Mouse (Mus musculus): ENCODE data around the gene Esrra.

Gene Esrra

DNA sequence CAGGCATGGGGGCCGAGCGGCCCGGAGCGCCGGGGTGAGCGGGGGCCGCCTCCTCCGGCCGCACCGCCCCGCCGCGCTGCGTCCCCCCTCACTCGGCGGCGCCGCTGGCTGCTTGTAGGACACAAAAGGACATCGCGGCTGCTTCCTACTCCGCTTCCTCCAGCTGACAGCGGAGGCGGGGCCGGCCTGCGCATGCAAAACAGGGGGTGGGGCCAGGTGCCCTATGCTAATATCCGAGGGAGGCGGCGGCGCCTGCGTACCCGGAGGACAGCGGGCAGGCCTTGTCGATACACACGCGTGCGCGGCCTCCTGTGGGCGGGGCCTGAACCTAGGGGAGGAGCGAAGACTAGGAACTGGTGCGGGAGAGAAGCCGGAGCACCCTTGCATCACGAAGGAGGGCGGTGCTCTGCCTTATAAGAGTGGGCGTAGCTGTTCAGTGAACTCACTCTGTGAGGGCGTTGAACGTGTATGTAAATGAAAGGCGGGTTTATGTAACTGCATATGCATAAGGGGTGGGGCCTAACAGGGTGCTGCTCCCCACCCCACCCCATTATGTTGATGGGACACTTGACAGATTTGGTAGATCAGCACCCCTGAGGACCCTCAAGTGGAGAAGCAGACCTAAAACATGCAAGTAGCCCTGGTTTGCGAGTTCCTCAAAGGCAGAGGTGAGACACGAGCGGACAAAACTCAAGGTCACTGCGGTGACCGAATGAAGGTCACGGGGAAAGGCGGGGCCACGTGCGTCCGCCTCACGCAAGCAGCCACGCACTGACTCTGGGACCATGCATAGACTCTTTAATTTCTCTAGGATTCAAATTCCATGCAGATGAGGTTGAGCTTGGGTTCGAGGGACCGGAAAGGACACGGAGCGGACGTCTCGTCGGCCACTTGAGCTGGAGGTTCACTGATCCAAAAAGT is at the start of gene Esrra:
Gene Esrra (minus strand): TSS at position 167 of the 921 bp plus-strand sequence.
- peak; percentile 99 for DNase-seq

DNA sequence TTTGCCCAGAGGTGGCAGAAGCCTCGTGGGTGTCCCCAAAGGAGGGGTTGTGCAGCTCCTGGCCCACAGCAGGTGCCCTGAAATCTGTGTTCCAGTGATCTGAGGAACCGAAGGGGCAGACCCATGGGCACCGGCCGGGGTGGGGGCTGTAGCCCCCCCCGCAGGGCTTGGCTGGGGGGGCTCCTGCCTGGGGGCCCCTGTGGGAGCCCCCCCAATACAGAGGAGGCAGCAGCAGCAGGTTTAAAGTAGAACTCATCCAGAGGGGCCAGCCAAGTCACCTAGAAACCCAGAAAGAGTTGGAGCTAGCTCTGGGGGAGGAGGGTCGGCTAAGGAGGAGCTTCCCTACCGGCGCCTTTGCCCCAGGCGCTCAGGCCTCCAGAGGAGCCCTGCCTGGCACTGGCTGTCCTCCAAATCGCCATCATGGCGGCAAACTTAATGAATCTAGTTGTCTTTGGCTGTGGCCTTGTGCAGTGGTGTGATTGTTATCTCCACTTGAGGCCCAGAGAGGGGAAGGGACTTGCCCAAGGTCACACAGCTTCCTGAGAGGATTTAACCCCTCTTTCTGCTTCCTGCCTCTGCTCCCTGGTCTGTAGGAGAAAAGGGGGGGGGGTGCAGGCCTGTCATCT is 49.0 kb upstream of the Esrra start:
- DNase-seq = peak; percentile 48

DNA sequence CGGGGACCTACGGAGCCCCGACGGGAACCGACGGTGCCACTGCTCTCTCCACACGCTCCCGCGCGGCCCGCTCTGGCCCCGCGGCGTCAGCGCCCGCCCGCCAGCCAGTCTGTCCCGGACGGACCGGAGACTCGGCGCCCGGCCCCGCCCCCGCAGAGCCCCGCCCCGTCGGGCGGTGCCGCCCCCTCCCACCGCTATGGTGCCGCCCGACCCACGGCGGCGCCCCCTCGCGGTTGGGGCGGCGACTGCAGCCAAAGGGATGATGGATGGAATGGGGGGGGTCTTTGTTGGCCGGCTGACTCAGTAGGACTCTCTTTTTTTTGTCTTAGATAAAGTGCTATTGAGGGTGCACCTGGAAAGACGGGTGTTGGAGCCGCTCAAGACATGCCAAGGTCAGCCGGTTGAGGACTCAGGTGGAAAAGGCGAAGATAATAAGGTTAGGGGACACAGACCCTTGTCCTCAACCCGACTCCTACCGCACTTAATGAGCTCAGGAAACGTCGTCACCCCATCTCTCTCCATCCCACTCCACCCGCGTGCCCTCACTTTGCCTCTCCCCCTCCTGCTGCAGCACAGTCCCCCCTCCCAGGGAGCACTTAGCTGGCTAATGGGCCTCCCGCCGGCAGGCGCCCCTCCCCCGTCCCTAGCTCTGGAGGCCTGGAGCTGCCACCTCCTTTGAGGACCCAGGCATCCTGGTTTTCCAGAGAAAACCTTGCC is 48.2 kb upstream of the Esrra start:
- peak; percentile 78 for DNase-seq

DNA sequence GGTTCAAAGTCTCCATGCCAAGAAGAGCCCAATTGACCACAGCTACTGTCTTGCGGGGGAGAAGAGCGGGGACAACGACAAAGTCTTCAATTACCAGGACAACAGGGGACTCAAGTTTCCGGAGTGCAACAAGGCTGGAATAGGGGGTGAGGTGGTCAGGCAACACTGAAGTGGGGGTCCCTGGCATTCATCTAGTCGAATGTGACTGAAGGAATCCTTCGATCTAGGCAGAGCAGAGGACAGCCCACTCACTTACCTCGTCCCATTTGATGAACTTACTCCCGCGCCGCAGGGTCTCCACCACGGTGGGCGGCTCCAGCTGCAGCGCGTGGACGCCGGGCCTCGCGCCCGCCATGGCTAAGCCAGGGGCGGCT is 47.7 kb upstream of the Esrra start:
- no peak for DNase-seq

DNA sequence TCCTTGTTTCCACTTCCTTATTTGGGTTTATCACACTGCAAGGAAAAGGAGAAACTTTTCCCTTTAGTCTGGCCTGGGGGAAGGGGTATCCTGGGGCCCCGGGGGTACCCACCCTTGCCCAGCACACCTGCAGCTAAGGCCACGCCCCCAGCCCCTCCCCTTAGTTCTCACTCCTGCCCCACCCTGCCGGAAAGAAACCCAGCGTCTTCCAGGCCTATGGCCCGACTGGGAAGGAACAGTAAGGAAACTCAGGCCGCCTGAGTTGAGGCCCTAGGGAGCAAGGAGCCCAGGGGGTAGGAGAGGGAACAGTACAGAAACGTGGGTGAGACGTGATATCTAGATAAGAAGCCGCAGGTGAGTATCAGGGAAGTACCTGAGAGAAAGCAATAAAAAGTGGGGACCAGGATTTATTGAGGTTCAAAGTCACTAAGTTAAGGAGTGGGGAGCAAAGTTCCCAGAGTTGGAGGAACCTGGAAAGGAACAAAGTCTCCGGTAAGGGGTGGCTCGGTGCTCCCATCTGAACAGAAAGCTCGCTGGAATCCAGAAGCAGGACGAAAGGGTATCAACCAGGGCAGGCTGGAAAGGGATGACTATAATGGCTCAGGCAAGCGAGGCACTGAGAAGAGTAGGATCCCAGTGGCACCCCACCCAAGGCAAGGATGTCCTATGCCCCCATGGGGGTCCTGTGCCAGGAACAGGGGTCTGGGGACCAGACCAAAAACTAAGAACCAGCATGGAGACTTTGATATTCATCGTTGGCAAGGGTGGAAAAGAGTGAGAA is 47.1 kb upstream of the Esrra start:
- no peak for DNase-seq

DNA sequence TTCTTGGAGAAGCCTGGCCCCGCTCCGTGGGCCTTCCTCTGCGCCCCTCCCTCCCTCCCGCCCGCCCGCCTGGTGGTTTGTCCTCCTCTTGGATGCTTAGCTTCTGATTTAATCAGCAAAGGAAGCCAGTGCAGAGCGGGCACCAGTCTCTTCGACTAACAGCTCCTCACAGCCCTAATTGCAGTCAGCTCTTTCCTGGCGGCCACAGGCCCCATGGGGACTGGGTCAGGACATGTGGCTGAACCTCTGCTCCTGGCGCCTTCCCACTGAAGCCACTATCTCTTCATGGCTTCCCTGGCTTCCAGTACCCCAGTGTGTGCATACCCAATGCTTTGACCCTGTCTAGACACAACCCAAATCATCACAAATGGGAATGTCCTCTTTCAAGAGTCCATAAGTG is 34.8 kb upstream of the Esrra start:
- no peak for DNase-seq

DNA sequence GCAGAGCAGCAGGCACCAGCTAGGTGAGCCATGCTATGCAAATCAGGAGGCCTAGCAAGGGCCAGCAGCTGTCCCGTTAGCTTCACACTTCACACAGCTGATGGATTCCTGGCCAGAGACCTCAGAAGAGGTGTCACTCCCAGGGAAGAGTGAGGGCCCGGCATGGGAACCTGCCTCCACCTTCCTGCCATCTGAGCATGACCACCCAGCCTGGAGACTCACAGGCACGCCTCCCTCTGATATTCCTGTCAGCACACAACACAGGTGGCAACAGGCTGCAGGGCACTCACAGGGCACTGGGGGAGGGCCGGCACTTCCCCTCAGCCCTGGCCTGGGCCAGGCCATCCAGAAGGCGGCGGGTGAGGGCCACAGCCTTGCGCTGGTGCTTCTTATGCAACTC is 33.8 kb upstream of the Esrra start:
- no peak for DNase-seq

DNA sequence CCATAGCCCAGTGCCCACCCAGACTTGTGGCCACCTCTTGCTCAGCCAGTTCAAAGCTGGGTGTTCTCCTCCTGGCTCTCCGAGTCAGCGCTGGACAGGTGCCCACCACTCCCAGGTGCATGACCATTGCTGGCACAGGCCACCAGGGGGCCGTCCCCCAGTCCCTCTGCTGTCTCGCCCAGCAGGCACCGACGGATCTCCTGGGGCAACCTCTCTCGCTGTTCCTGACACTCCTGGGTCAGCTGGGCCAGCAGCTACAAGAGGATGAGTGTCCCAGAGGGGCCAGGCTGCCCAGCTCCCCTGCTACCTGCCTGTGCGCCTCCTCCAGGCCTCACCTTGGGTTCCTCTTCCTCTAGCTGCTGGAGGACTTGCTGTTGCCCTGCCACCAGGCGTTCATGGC is 32.4 kb upstream of the Esrra start:
- DNase-seq = peak; percentile 42

DNA sequence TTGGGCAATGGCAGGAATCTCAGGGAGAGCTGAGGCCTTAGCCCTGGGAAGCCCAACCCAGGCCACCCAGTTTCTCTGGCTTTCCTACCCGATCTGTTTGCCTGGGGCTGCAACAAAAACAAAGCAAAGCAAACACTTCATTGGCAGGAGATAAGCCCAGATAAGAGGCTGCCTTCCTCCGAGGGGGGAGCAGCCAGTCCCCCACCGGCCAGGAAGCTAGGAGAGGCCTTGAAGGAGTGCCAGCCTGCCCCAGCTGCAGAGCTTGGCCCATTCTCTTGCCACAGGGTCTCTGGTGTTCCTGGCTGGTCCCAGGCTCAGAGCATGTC is 31.1 kb upstream of the Esrra start:
- no peak for DNase-seq

DNA sequence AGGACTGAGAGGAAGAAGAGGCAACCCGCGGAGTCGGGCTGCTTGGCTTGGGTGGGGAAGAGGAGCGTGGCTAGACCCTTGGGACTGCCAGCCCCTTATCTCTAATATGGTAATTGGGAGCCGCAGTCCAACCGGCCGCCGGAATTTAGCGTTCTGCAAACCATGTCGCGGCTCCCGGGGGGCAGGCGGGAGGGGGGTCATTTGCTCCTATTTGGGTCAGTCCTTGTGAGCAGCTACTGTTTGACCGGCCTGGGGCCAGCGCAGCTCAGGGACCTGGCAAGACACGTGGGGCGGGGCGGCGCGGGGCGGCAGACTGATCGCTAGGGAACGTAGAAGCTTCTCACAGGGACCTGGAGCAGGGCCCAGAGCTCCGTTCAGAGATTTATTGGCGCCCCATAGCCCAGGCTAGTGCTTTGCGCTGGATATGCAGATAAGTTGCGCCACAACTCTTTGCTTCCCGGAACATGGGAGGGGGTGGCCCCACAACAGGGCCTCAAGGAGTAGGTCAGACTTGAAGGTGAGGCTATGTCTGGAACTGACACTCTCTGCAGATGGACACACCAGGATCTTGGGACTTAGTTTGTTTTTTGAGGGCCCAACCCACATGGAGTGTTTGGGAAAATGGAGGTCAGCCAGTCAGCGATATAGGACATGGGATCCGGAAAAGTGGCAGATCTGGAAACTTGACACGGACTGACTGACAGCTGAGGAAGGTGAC is 30.5 kb upstream of the Esrra start:
- peak; percentile 80 for DNase-seq

DNA sequence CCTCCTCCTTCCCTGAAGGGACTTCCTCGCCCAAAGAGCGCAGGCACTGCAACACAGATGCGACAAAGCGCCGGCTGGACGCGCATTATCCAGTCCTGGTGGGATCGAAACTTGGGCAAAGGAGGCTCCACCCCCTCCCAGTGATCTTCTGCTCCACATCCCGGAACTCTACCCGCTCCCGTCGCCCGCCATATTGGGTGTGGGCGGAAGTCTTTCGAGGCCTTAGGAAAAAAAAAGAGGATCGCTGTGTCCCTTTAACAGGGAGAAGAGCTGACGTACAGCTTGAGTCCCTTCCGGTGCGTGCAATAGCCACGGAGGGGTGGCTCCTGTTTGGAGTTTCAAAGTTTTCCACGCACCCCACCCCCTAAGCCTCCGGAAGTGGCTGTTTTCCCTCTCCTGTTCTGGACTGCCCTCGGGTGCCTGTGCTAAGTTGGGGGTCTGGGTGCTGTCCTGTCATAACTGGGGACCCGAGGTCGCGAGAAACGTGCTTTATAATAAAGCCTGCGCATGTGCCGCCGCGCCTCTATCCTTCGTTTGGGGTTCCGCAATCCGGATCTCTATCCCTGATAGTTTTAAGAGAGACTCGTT is 29.9 kb upstream of the Esrra start:
- peak; percentile 97 for DNase-seq

DNA sequence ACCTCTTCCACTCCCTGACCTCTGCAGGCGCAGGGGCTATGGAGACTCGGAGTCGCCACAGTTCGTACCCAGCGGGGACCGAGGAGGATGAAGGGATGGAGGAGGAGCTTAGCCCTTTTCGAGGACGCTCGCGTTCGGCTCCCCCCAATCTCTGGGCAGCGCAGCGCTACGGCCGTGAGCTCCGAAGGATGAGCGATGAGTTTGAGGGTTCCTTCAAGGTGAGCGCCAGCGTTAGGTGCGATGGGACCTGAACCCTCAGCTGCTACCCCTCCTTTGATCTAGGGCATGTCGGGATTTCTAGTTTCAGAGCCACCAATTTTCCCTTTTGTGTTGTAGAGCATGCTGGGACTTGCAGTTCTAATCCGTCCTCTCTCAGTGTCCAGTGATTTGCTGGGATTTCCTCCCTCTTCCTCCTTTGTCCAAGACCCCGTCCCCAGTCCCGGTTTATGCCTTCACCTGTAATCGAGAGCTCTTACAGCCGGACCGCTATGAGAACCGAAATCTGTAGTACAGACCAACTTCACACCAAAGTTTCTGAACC is 29.1 kb upstream of the Esrra start:
- peak; percentile 83 for DNase-seq

DNA sequence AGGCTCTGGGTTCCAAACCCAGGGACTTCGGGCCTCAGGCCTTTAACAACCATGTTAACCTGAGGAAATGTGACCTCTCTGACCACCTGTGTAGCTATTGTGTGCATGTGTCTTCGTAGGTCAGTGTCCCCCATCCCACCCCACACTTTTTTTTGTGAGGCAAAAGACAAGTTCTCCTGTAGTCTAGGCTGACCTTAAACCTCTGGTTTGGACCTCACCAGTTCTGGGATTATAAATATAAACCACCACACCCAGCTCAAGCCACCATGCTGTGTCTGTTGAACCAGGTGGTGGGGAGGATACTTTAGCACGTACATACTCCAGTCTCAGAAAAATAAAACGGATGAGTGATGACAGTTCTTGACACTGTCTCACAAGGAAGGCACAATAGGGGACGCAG is 28.3 kb upstream of the Esrra start:
- no peak for DNase-seq

DNA sequence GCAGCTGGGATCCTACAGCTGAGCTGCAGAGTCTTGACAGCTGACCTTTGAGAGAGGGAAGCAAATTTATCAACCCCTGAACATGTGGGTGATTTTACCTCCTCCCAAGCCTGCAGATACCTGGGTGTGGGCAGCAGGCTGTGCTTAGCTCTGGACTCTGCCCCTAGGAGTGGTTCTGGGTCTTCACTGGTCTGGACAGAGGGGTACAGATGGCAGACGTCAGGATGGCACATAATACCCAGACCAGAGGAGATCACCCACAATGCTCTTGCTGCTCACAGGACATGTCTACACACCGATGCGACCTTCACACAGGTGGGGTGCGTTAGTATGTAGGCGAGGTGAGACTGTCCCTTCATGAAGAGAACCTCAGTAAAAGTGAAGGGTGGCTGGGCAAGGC is 27.9 kb upstream of the Esrra start:
- no peak for DNase-seq

DNA sequence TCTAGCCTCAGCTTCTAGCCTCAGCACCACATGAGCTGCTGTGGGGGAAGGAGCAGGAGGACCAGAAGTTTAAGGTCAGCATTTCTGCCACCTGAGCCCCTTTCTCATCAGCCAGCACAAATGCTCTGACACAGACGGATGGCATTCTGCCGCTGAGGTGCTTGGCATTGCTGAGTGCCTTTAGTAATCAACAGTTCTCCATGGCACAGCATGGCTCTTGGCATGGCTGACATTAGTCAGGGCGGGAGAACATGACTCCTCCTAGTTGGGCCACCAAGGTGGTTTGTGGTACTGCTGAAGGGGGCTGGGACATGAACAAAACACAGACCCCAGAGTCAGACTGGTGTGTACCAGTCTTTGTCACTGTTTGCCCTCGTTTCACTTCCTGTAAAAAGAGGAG is 26.6 kb upstream of the Esrra start:
- no peak for DNase-seq

DNA sequence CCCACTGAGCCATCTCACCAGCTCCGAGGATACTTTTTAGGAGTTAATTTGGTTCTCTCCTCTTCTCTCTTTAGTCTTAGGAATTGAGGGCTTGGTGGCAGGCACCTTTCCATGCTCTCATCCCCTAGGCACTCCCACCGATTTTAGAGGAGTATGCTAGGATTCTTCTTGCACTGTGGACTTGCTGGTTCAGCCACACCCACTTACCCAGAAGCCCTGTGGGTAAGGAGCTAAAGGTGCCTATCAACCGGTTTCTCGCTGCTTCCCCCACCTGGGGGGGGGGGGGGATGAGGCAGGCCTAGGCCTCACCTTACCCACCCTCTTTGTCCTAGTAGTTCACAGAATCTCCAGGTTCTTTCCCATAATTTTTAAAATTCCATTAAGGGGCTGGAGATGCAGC is 26.1 kb upstream of the Esrra start:
- DNase-seq = no peak

DNA sequence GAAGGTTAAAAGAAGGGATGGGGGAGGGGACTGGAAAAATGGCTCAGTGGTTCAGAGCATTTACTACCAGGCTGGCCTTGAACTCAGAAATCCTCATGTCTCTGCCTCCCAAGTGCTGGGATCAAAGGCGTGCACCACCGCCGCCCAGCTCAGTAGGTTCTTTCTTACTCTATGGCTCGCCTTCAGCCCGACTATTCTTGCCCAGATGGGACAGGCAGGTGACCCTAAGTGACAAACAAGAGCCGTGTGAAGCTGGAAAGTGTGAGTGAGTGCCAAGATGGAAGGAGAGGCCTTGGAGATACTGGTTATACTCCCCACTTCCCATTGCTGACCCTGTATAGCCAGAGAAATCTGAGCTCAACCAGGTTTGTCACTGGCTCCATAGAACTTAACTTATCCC is 22.1 kb upstream of the Esrra start:
- no peak for DNase-seq

DNA sequence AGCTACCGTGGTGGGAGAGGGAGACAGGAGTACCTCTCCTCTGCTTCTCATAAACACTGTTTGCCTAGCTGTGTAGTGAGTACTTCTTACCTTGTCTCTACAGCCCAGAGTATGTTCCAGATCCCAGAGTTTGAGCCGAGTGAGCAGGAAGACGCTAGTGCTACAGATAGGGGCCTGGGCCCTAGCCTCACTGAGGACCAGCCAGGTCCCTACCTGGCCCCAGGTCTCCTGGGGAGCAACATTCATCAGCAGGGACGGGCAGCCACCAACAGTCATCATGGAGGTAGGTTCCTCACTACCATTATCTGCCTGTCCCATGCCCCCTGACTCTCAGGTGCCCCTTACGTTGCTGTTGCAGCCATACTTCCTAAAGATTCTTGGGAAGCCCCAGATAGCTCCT is 21.2 kb upstream of the Esrra start:
- no peak for DNase-seq

DNA sequence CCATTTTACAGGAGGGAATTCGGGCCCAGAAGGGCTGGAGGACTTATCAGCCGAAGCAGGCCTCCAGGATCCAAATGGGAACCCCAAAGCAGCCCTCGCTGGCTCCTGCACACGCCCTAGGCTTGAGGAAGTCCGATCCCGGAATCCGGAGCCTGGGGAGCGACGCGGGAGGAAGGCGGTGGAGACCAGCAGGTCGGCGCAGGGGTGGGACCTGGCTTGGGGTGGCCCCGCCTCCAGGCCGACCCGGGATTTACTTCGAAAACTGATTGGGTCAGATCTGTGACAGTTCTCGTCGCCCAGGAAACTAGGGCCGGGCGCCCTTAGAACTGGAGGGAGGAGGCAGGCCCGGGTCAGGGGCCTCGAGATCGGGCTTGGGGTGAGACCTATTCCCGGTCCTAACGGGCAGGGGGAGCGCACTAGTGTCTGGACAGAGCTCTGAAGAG is 20.7 kb upstream of the Esrra start, which contains the start of gene Gpr137:
Gene Gpr137 (minus strand): TSS at position 232 of the 443 bp plus-strand sequence.
- peak; percentile 95 for DNase-seq

DNA sequence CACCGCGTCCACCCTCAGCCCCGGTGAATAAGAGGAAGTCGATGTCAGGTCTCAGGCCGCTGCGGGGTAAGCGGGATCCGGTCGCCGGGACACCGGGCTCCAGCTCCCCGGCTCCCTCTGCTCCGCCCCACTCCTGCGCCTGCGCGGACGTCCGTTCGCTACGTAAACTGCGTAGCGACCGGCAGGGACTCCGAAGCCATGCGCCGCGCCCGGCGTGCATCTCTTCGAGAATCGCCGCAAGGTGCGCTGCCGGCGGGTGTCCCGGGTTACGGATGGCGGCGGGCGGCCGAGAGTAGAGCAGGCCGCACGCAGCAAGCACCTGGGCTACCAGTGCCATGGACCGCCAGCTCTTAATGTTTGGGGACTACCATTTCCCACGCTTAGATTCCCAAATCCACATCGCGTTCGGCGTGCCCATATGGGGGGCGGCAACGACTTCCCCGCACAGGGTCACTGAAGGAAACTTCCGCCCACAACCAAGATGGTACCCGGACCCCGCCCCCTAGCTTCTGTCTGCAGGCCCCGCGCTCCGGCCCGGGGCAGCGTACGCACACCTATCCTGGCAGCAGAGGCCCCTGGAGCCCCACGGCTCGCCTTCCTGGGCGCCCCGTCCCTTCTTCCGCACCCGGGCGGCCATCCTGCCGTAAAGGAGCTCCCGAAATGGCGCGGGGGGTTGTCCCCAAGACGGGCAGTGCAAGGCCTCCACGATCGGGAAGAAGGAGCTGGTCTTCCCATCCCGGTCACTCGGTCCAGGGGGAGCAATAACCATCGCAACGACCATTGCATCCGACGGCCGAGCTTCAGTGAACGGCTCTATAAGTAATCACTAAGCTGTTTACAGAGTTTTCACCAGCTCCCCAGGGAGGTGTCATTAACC is 20.0 kb upstream of the Esrra start, which contains the start of gene Bad:
Gene Bad (plus strand): TSS at position 490 of the 877 bp plus-strand sequence.
- peak; percentile 95 for DNase-seq
